Mouse (Mus musculus): ENCODE measurements around the gene Nrros. TPM values are rescaled to one million over a fixed set of nuclear protein-coding genes. Genes with fewer than 3 reads are reported as not detected.

The Nrros gene
- polyA plus RNA-seq, 1 experiment from 2014 or later, result 9.8 TPM

GRCm38 (mm10) chr16:32176896-32177686 lies 11.7 kb upstream of the Nrros start:
- Histone ChIP-seq H3K4me2 (replicated peaks) (no peak overlapping the region), H3K9me3 (replicated peaks) (no peaks in the 10 kb centered on the region), H3K27ac (no peak overlapping the region), H3K9ac (no peak overlapping the region), H3K4me1 (peaks cover 4% of the 10 kb centered on the region; the same call in 1 of the 2 replicates), H3K36me3 (no peaks in the 10 kb centered on the region), H3K27me3 (no peaks in the 10 kb centered on the region), H3K4me3 (no peak overlapping the region)
- 62% methylated on average over 18 of the region's 18 CpGs for WGBS
- no peak for ATAC-seq (ENCODE audit: low FRiP score)

- Histone ChIP-seq H3K4me1 (peaks cover 4% of the 10 kb centered on the region; the same call in 1 of the 2 replicates), H3K9ac (no peak overlapping the region), H3K36me3 (no peaks in the 10 kb centered on the region), H3K27ac (no peak overlapping the region), H3K9me3 (replicated peaks) (no peaks in the 10 kb centered on the region), H3K4me2 (replicated peaks) (no peak overlapping the region), H3K27me3 (no peaks in the 10 kb centered on the region), H3K4me3 (no peak overlapping the region)
- ATAC-seq (ENCODE audit: low FRiP score), result no peak
- 91% methylated on average over 4 of the region's 4 CpGs for WGBS
These were observed 9.6 kb upstream of the Nrros start for GRCm38 (mm10) chr16:32175029-32175428.

GRCm38 (mm10) chr16:32174340-32175005 lies 9.1 kb upstream of the Nrros start:
- H3K9ac ChIP-seq, result no peak overlapping the region
- H3K4me3 ChIP-seq, result no peak overlapping the region
- H3K27ac ChIP-seq, result no peak overlapping the region
- peaks cover 4% of the 10 kb centered on the region; the same call in 1 of the 2 replicates for H3K4me1 ChIP-seq
- ATAC-seq (ENCODE audit: low FRiP score), result no peak
- no peaks in the 10 kb centered on the region for H3K27me3 ChIP-seq
- H3K36me3 ChIP-seq, result no peaks in the 10 kb centered on the region
- no peak overlapping the region for H3K4me2 ChIP-seq (replicated peaks)
- H3K9me3 ChIP-seq (replicated peaks), result no peaks in the 10 kb centered on the region
- 82% methylated on average over 8 of the region's 8 CpGs for WGBS

GRCm38 (mm10) chr16:32173401-32173800 lies 8.0 kb upstream of the Nrros start:
- Histone ChIP-seq H3K4me3 (no peak overlapping the region), H3K4me2 (replicated peaks) (no peak overlapping the region), H3K4me1 (peaks cover 4% of the 10 kb centered on the region; the same call in 1 of the 2 replicates), H3K9ac (no peak overlapping the region), H3K27me3 (no peaks in the 10 kb centered on the region), H3K9me3 (replicated peaks) (no peaks in the 10 kb centered on the region), H3K36me3 (no peaks in the 10 kb centered on the region), H3K27ac (no peak overlapping the region)
- no peak for ATAC-seq (ENCODE audit: low FRiP score)
- 72% methylated on average over 11 of the region's 11 CpGs for WGBS

- 89% methylated on average over 5 of the region's 5 CpGs for WGBS
- Histone ChIP-seq H3K9ac (no peak overlapping the region), H3K27ac (no peak overlapping the region), H3K9me3 (replicated peaks) (no peaks in the 10 kb centered on the region), H3K4me2 (replicated peaks) (no peak overlapping the region), H3K4me1 (no peaks in the 10 kb centered on the region), H3K27me3 (no peaks in the 10 kb centered on the region), H3K4me3 (no peak overlapping the region), H3K36me3 (no peaks in the 10 kb centered on the region)
- no peak for ATAC-seq (ENCODE audit: low FRiP score)
These were observed 5.8 kb upstream of the Nrros start for GRCm38 (mm10) chr16:32171031-32171731.

GRCm38 (mm10) chr16:32167819-32168545 lies 2.6 kb upstream of the Nrros start:
- Histone ChIP-seq H3K36me3 (no peaks in the 10 kb centered on the region), H3K4me2 (replicated peaks) (no peak overlapping the region), H3K9ac (no peak overlapping the region), H3K4me3 (no peak overlapping the region), H3K4me1 (peaks cover 7% of the 10 kb centered on the region), H3K27me3 (peaks cover 16% of the 10 kb centered on the region), H3K27ac (no peak overlapping the region), H3K9me3 (replicated peaks) (no peaks in the 10 kb centered on the region)
- no peak for ATAC-seq (ENCODE audit: low FRiP score)
- 89% methylated on average over 4 of the region's 4 CpGs for WGBS

- Histone ChIP-seq H3K36me3 (no peaks in the 10 kb centered on the region), H3K9ac (no peak overlapping the region), H3K27ac (no peak overlapping the region), H3K9me3 (replicated peaks) (no peaks in the 10 kb centered on the region), H3K4me2 (replicated peaks) (peak overlapping the region; percentile 60; the same call in 1 of the 2 replicates), H3K4me3 (0 out of 2 replicates have a peak overlapping the region, but pooled peaks have one; percentile 27), H3K4me1 (peaks cover 7% of the 10 kb centered on the region), H3K27me3 (peaks cover 16% of the 10 kb centered on the region)
- no peak for ATAC-seq (ENCODE audit: low FRiP score)
- WGBS, result 77% methylated on average over 19 of the region's 19 CpGs
These were observed 882 bp downstream of the Nrros start for GRCm38 (mm10) chr16:32164396-32165027.

- H3K27ac ChIP-seq, result no peak overlapping the region
- WGBS, result 83% methylated on average over 5 of the region's 5 CpGs
- peaks cover 16% of the 10 kb centered on the region for H3K27me3 ChIP-seq
- no peaks in the 10 kb centered on the region for H3K36me3 ChIP-seq
- peaks cover 7% of the 10 kb centered on the region for H3K4me1 ChIP-seq
- no peak overlapping the region for H3K9ac ChIP-seq
- no peak overlapping the region for H3K4me2 ChIP-seq (replicated peaks)
- ATAC-seq (ENCODE audit: low FRiP score), result no peak
- no peak overlapping the region for H3K4me3 ChIP-seq
- H3K9me3 ChIP-seq (replicated peaks), result no peaks in the 10 kb centered on the region
These were observed 1.5 kb downstream of the Nrros start for GRCm38 (mm10) chr16:32163891-32164290.

- Histone ChIP-seq H3K4me2 (replicated peaks) (no peak overlapping the region), H3K27me3 (peaks cover 16% of the 10 kb centered on the region), H3K36me3 (no peaks in the 10 kb centered on the region), H3K9me3 (replicated peaks) (no peaks in the 10 kb centered on the region), H3K4me1 (peaks cover 7% of the 10 kb centered on the region), H3K27ac (no peak overlapping the region), H3K4me3 (no peak overlapping the region), H3K9ac (no peak overlapping the region)
- WGBS, result 77% methylated on average over 4 of the region's 4 CpGs
- no peak for ATAC-seq (ENCODE audit: low FRiP score)
These were observed 2.0 kb downstream of the Nrros start for GRCm38 (mm10) chr16:32163392-32163791.

GRCm38 (mm10) chr16:32160742-32161323 lies 4.6 kb downstream of the Nrros start:
- H3K36me3 ChIP-seq, result no peaks in the 10 kb centered on the region
- no peak overlapping the region for H3K9ac ChIP-seq
- peaks cover 7% of the 10 kb centered on the region for H3K4me1 ChIP-seq
- no peak overlapping the region for H3K4me3 ChIP-seq
- no peaks in the 10 kb centered on the region for H3K9me3 ChIP-seq (replicated peaks)
- H3K27ac ChIP-seq, result no peak overlapping the region
- WGBS, result 91% methylated on average over 9 of the region's 9 CpGs
- no peak for ATAC-seq (ENCODE audit: low FRiP score)
- H3K27me3 ChIP-seq, result peaks cover 16% of the 10 kb centered on the region
- H3K4me2 ChIP-seq (replicated peaks), result no peak overlapping the region

GRCm38 (mm10) chr16:32158966-32159365 lies 6.4 kb downstream of the Nrros start:
- Histone ChIP-seq H3K4me3 (no peak overlapping the region), H3K27ac (no peak overlapping the region), H3K9me3 (replicated peaks) (no peaks in the 10 kb centered on the region), H3K27me3 (no peaks in the 10 kb centered on the region), H3K36me3 (no peaks in the 10 kb centered on the region), H3K4me2 (replicated peaks) (no peak overlapping the region), H3K9ac (no peak overlapping the region), H3K4me1 (0 out of 2 replicates have a peak, but pooled peaks cover 4% of the 10 kb centered on the region)
- ATAC-seq (ENCODE audit: low FRiP score), result no peak
- 94% methylated on average over 3 of the region's 3 CpGs for WGBS
